Mouse (Mus musculus): Measurements from ENCODE around the gene Taf5l. TPM values are rescaled to one million over a fixed set of nuclear protein-coding genes. Genes with fewer than 3 reads are reported as not detected.
A peak's percentile ranks its signal among the peaks of the same experiment; 100 is the strongest.

Taf5l gene
- total and polyA plus RNA-seq, 3 experiments = 86.3 to 88.4 TPM; not detected in 1

GRCm38 (mm10) chr8:123993597-123993996 is 27.6 kb downstream of the Taf5l start:
- peaks cover 9 to 20% of the 10 kb centered on the region in 2 experiments for H3K36me3 ChIP-seq (ENCODE audit: control insufficient read depth in 1 of 2, insufficient read depth in 2 of 2, low read length in 2 of 2)
- 0 out of 2 replicates have a peak, but pooled peaks cover 2% of the 10 kb centered on the region for H3K79me2 ChIP-seq (ENCODE audit: control insufficient read depth, insufficient read depth, low read length, poor library complexity)
- no peak overlapping the region for H3K4me3 ChIP-seq (ENCODE audit: control insufficient read depth in 1 of 2, insufficient read depth in 1 of 2, low read depth in 2 of 2, low read length in 2 of 2)
- no peaks in the 10 kb centered on the region for H3K27me3 ChIP-seq (ENCODE audit: control insufficient read depth in 1 of 2, insufficient read depth in 2 of 2, low read length in 2 of 2)
- H3K9me3 ChIP-seq (replicated peaks; ENCODE audit: insufficient read depth, low read length) = no peaks in the 10 kb centered on the region
- H3K4me1 ChIP-seq (ENCODE audit: control insufficient read depth in 1 of 2, insufficient read depth in 2 of 2, low read length in 2 of 2) = peaks cover 17 to 24% of the 10 kb centered on the region in 2 experiments
- DNase-seq (ENCODE audit: low read depth, low spot score) = no peak
- no peak for TF ChIP-seq KAT2A (conservative IDR thresholded peaks at IDR 0.05; ENCODE audit: low read depth, low read length)
- TF ChIP-seq RAD21 (IDR thresholded peaks at IDR 0.05; ENCODE audit: low read depth, low read length) = no peak
- TF ChIP-seq ZMIZ1 (IDR thresholded peaks at IDR 0.05; ENCODE audit: low read depth, low read length) = no peak
- no peak for TF ChIP-seq TBP (IDR thresholded peaks at IDR 0.05; ENCODE audit: low read depth, low read length)
- TF ChIP-seq MEF2A (IDR thresholded peaks at IDR 0.05; ENCODE audit: extremely low read depth, insufficient replicate concordance, low read depth, low read length, poor library complexity, severe bottlenecking) = no peak
- no peak for TF ChIP-seq MAX (IDR thresholded peaks at IDR 0.05; ENCODE audit: low read length)
- TF ChIP-seq MYB (IDR thresholded peaks at IDR 0.05; ENCODE audit: low read depth, low read length) = no peak
- no peak for TF ChIP-seq CTCF (IDR thresholded peaks at IDR 0.05 in 2 of 3, conservative IDR thresholded peaks at IDR 0.05 in 1 of 3; ENCODE audit: control insufficient read depth in 1 of 3, insufficient read depth in 1 of 3, low read depth in 2 of 3, low read length in 3 of 3, poor library complexity in 1 of 3, severe bottlenecking in 1 of 3)
- TF ChIP-seq POLR2AphosphoS2 (IDR thresholded peaks at IDR 0.05; ENCODE audit: low read length) = no peak
- no peak for TF ChIP-seq MXI1 (IDR thresholded peaks at IDR 0.05; ENCODE audit: low read depth, low read length)
- no peak for TF ChIP-seq BHLHE40 (IDR thresholded peaks at IDR 0.05; ENCODE audit: borderline replicate concordance, low read depth, low read length)
- TF ChIP-seq MAFK (IDR thresholded peaks at IDR 0.05; ENCODE audit: borderline replicate concordance, low read depth, low read length) = no peak
- no peak overlapping the region for H3K27ac ChIP-seq (ENCODE audit: control insufficient read depth, low read depth, low read length)
- no peak overlapping the region for H3K9ac ChIP-seq (ENCODE audit: control insufficient read depth, low read depth, low read length, poor library complexity, severe bottlenecking)

- H3K4me3 ChIP-seq (ENCODE audit: control insufficient read depth in 1 of 2, insufficient read depth in 1 of 2, low read depth in 2 of 2, low read length in 2 of 2) = no peak overlapping the region
- H3K27ac ChIP-seq (ENCODE audit: control insufficient read depth, low read depth, low read length) = no peak overlapping the region
- H3K79me2 ChIP-seq (ENCODE audit: control insufficient read depth, insufficient read depth, low read length, poor library complexity) = 0 out of 2 replicates have a peak, but pooled peaks cover 2% of the 10 kb centered on the region
- H3K27me3 ChIP-seq (ENCODE audit: control insufficient read depth in 1 of 2, insufficient read depth in 2 of 2, low read length in 2 of 2) = no peaks in the 10 kb centered on the region
- TF ChIP-seq NRF1 (IDR thresholded peaks at IDR 0.05; ENCODE audit: insufficient read depth, low read depth, low read length, poor library complexity, severe bottlenecking) (no peak), CTCF (IDR thresholded peaks at IDR 0.05 in 2 of 3, conservative IDR thresholded peaks at IDR 0.05 in 1 of 3; ENCODE audit: control insufficient read depth in 1 of 3, insufficient read depth in 1 of 3, low read depth in 2 of 3, low read length in 3 of 3, poor library complexity in 1 of 3, severe bottlenecking in 1 of 3) (peak; percentile 40 to 67 (median 47)), ZC3H11A (IDR thresholded peaks at IDR 0.05; ENCODE audit: low read depth, low read length) (0 out of 2 replicates have a peak, but pooled peaks have one; percentile 52), BHLHE40 (IDR thresholded peaks at IDR 0.05; ENCODE audit: borderline replicate concordance, low read depth, low read length) (no peak), GABPA (IDR thresholded peaks at IDR 0.05; ENCODE audit: low read depth, low read length) (no peak), JUND (IDR thresholded peaks at IDR 0.05; ENCODE audit: low read depth, low read length) (no peak), ETS1 (IDR thresholded peaks at IDR 0.05; ENCODE audit: low read depth, low read length) (no peak), TAL1 (IDR thresholded peaks at IDR 0.05; ENCODE audit: low read length) (no peak), MAZ (IDR thresholded peaks at IDR 0.05; ENCODE audit: low read depth, low read length) (no peak), ZNF384 (IDR thresholded peaks at IDR 0.05; ENCODE audit: low read depth, low read length) (no peak), RAD21 (IDR thresholded peaks at IDR 0.05; ENCODE audit: low read depth, low read length) (peak; percentile 65), SMC3 (IDR thresholded peaks at IDR 0.05; ENCODE audit: low read depth, low read length) (peak; percentile 53), ELF1 (IDR thresholded peaks at IDR 0.05; ENCODE audit: low read depth, low read length) (no peak), TCF12 (IDR thresholded peaks at IDR 0.05; ENCODE audit: low read depth, low read length) (no peak), E2F4 (IDR thresholded peaks at IDR 0.05; ENCODE audit: borderline replicate concordance, low read depth, low read length) (no peak)
- H3K9ac ChIP-seq (ENCODE audit: control insufficient read depth, low read depth, low read length, poor library complexity, severe bottlenecking) = no peak overlapping the region
- DNase-seq (ENCODE audit: low read depth, low spot score) = peak; percentile 49
- peaks cover 20 to 30% of the 10 kb centered on the region in 2 experiments for H3K4me1 ChIP-seq (ENCODE audit: control insufficient read depth in 1 of 2, insufficient read depth in 2 of 2, low read length in 2 of 2)
- no peaks in the 10 kb centered on the region for H3K9me3 ChIP-seq (replicated peaks; ENCODE audit: insufficient read depth, low read length)
- H3K36me3 ChIP-seq (ENCODE audit: control insufficient read depth in 1 of 2, insufficient read depth in 2 of 2, low read length in 2 of 2) = peaks cover 5 to 27% of the 10 kb centered on the region in 2 experiments
These were observed 28.6 kb downstream of the Taf5l start for GRCm38 (mm10) chr8:123992587-123992986.
